Mouse (Mus musculus) E14TG2a.4 (cell line): ENCODE measurements around the gene Cyp4a10.

Source experiments
- CTCF ChIP-seq: conservative IDR thresholded peaks from 2 replicates; pipeline ENCODE4 v1.5.1; 2014; ENCODE audit warnings: low read length
- NANOG ChIP-seq: IDR thresholded peaks from 2 replicates; pipeline ENCODE4 v1.6.1; 2014; ENCODE audit warnings: borderline replicate concordance, low read length, mixed read lengths
- POU5F1 ChIP-seq: IDR thresholded peaks from 2 replicates; pipeline ENCODE4 v1.6.1; 2014; ENCODE audit warnings: low read length, borderline replicate concordance

- TF ChIP-seq CTCF (no peak), POU5F1 (no peak), NANOG (no peak)
These were observed 34.7 kb downstream of the Cyp4a10 start for GRCm38 (mm10) chr4:115552726-115553125.
